Comparison of ENCODE assay signal across 18 mouse cellular contexts in the genomic region with DNA sequence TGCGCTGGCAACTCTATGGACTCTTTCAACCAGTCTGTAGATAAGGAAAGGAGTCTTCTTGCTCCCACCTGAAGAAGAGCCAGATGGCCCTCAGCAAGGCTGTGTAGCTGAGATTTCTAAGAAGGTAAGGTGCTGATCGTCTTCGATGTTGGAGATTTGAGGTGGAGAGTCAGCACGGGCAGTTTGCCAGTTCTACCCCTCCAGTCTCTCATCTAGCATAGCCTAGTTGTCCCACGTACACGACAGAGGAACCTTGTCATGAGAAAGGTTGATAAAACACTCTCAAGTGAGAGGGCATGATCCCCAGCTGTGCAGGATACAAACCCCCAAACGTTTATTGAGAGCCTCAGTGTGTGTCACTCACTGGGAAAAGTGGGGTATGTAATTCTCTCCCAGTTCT. TPM values are rescaled to one million over a fixed set of nuclear protein-coding genes. Genes with fewer than 3 reads are reported as not detected.
DNase-seq lines count a peak whose midpoint lies in the region; ATAC-seq lines count a peak whose summit lies in the region.
"Had no signal": no experiment of that assay in that cellular context is flagged by ENCODE, and none has a peak within 500 bp of the region (broad histone marks: within the 10 kb centered on the region; RNA-seq: fewer than 3 reads in every experiment).

No protein-coding gene starts in this region.

- no peaks in the 10 kb centered on the region for H3K9me3 ChIP-seq in kidney, embryonic 15.5 days (replicated peaks)
- H3K9me3 ChIP-seq: embryonic facial prominence, embryonic 15.5 days; forebrain, embryonic 15.5 days; heart, embryonic 10.5 days; hindbrain, embryonic 12.5 days had no signal

- H3K4me3 ChIP-seq in kidney, embryonic 15.5 days (replicated peaks), result no peak overlapping the region
- H3K4me3 ChIP-seq: erythroblast, embryonic 14.5 days; hindbrain, embryonic 12.5 days had no signal

- H3K9ac ChIP-seq in kidney, embryonic 15.5 days, result no peak overlapping the region
- H3K9ac ChIP-seq: embryonic facial prominence, embryonic 15.5 days; hindbrain, embryonic 12.5 days had no signal

- peak overlapping the region; percentile 74; the same call in 1 of the 2 replicates for H3K4me2 ChIP-seq in kidney, embryonic 15.5 days

- peaks cover 48% of the 10 kb centered on the region for H3K4me1 ChIP-seq in kidney, embryonic 15.5 days

- WGBS in kidney, embryonic 15.5 days, result 79% methylated on average over 7 of the region's 7 CpGs

- H3K27me3 ChIP-seq in kidney, embryonic 15.5 days, result peaks cover 12% of the 10 kb centered on the region; the same call in 1 of the 2 replicates
- H3K27me3 ChIP-seq: forebrain, embryonic 15.5 days; Patski had no signal

- no peak overlapping the region for H3K27ac ChIP-seq in kidney, embryonic 15.5 days
- H3K27ac ChIP-seq: embryonic facial prominence, embryonic 15.5 days; forebrain, embryonic 15.5 days; hindbrain, embryonic 12.5 days had no signal

- H3K36me3 ChIP-seq in kidney, embryonic 15.5 days, result no peaks in the 10 kb centered on the region
- H3K36me3 ChIP-seq: embryonic facial prominence, embryonic 15.5 days; forebrain, embryonic 15.5 days; heart, embryonic 10.5 days; hindbrain, embryonic 12.5 days had no signal

- no peak for ATAC-seq in kidney, embryonic 15.5 days (replicated peaks; ENCODE audit: low FRiP score)

- peak; percentile 73 for DNase-seq in cerebellum, adult 11-12 months
- DNase-seq in cerebellum, adult 8-10 months, result no peak
- DNase-seq in kidney, adult 9 months, result no peak
- DNase-seq in cerebellum, adult 9-10 months, result peak; percentile 71
- DNase-seq in cerebellum, postnatal 14 days, result peak; percentile 39 to 50
- DNase-seq in lung, postnatal 14 days, result no peak
- DNase-seq: adrenal gland, postnatal 14 days; embryo, embryonic 11 days; gastrocnemius, postnatal 36 days; heart, adult 18-20 months; heart, postnatal 36 days had no signal

RNA-seq across cellular contexts. Expression of gene Plekha1, which starts 0.8 kb away (rescaled TPM):
- polyA plus RNA-seq in kidney, embryonic 15.5 days (2015; fragmentation: Nextera tagmentation; extraction: Ambion mirVana), result 76.5 and 80.9 TPM in 2 replicates
- polyA plus RNA-seq: erythroblast, embryonic 14.5 days had no signal

Comparison
In these comparisons a context has a peak if more than half of its experiments do, and no peak if none do; other contexts are left out.
1. DNase-seq: peak in cerebellum, adult 11-12 months (single experiment), cerebellum, adult 9-10 months (single experiment) and cerebellum, postnatal 14 days (2 of 2); none in cerebellum, adult 8-10 months (single experiment), kidney, adult 9 months (single experiment) and lung, postnatal 14 days (single experiment).